Mouse (Mus musculus) adrenal gland, postnatal 25 days (tissue): Measurements from ENCODE around the gene Gpr146. TPM values are rescaled to one million over a fixed set of nuclear protein-coding genes. Genes with fewer than 3 reads are reported as not detected.

Experiments used
- DNase-seq: peaks from one replicate; pipeline ENCODE4 v3.0.0; 2021; ENCODE audit warnings: mixed read lengths
- total RNA-seq: library from RNA; stranded (reverse); gene quantifications from 2 replicates; pipeline ENCODE4 v1.2.3, GENCODE M21; 2021

Gpr146 gene
- total RNA-seq, 1 experiment from 2014 or later: 16.0 TPM

- DNase-seq: peak; percentile 47
Observed at GRCm38 (mm10) chr5:139399991-139400390, 22.5 kb downstream of the Gpr146 start.

DNA sequence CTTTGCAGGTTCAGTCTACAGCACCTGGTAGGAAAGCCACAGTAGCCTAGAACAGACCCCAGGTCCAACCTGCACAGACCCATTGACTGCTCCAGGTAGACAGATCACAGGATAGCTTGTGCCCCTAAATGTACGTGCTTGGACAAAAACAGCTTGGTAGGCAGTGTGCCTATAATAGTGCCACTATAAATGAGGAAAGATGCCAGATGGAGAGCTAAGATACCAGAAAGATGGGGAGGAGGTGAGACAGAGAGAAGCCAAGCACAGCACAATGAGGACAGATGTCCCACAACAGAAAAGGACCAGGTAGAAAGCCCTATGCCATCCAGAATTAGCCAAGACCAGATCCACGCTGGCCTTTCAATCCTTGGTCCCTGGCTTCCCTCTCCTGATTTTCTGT is 24.6 kb downstream of the Gpr146 start:
- DNase-seq: no peak

DNA sequence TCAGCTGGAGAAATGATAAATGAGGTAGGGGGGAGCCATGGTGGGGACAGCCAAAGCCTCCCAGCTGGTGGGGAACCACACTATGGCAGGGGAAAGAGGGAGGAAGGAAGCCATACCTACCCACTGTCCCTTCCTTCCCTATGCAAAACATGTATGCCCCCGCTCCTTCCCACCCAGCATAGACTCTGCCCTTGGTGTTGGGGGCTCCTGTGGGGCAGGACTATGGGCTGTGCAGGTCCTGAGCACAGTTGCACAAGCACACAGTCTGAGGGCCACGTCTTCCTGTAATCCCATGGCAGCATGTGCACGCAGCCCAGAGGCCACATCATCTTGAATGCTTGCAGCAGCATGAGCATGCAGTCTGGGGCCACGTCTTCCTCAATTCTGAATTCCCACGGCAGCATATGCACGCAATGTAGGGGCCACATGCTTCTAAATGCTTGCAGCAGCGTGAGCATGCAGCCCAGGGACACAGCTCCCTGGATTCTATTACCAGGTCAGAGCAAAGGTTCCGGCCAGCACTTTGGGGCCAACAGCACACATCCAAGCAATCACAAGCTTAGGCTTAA is 26.3 kb downstream of the Gpr146 start:
- DNase-seq: no peak

- DNase-seq: no peak
Observed at GRCm38 (mm10) chr5:139404801-139405401, 27.4 kb downstream of the Gpr146 start, which contains the start of gene C130050O18Rik. Gene C130050O18Rik, plus strand, starts transcription at chr5:139405280.

DNA sequence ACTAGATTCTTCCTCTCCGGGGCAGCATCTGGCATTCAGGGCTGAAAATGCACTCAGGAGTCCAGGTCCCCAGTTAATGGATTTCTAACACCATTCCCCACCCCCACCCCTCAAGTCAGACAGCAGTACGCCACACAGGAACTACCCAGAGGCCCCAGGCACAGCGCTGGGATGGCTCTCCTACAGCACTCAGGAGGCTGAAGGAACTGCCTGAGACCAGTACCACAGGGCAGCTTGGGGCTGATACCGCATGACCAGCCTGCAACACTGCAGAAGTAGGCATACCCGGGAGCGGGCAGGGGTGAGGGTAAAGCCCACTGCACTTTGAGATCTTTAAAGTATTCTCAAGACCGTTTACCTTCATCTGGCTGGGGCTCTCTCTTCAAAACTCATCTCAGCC is 28.0 kb downstream of the Gpr146 start:
- DNase-seq: no peak

DNA sequence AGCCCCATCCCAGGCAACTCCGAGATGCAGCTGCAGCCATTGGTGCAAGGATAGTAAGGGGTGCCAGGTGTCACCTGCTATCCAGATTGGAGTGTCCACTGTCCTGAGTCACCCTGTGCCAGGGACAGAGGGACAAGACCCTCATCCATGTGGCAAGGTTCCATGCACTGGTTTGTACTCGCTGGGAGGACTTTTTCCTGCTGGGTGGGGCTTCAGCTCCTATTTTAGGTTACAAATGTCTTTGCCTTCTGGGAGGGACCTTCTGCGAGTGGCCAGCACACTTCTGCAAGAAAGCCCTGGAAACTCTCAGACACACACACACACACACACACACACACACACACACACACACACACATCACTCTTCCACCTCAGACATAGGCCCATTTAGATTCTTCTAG is 28.5 kb downstream of the Gpr146 start:
- no peak for DNase-seq

GRCm38 (mm10) chr5:139407121-139407885 is 29.8 kb downstream of the Gpr146 start:
- DNase-seq: peak; percentile 60

DNA sequence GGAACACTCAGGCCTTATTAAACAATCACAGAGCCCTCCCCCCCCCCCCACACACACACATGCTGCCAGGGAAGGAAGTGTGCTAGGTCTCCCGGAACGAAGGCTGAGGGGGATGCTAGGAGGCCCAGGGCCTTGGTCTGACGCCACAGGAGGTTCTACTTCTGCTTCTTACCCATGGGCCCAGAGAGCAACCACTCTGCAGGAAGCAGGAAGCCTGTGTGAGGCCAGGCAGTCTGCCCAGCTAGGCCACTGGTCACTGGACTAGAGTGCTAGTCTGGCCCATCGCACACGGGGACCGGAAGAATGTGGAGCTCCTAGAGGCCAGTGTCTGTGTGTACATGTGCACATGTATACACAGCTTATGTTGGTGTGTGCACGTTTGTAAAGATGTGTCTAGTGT is 31.0 kb downstream of the Gpr146 start:
- no peak for DNase-seq

GRCm38 (mm10) chr5:139409412-139409811 is 31.9 kb downstream of the Gpr146 start:
- peak; percentile 81 for DNase-seq

GRCm38 (mm10) chr5:139410056-139410455 is 32.6 kb downstream of the Gpr146 start:
- no peak for DNase-seq

GRCm38 (mm10) chr5:139411117-139411516 is 33.6 kb downstream of the Gpr146 start:
- no peak for DNase-seq

DNA sequence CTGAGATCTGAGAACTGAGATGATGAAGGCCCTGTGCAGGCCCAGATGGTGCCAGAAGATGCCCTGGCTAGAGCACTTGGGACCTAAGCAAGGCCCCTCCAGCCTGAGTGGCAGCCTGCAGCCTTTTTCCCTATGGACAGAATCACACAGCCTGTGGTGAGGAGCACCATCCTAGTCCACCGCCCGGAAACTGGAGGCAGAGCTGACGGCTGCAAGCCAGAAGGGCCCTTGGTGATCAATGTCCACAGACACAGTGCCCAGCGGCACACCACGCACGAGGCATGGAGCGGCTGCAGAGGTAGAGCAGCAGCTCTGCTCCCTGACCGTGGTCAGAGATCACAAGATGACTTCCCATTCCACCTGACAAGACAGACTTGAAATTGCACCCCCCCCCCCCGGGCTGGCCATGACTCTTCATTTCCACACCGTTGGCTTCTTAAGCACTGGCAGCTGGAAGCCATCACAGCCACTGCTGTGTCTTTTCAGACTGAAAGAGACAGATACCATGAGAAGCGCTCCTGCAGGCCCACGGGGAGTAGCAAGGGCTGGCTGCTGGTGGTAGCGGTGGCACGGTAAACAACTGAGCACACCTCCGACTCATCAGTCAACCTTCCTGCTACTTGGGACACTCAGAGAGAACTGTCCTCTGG is 34.3 kb downstream of the Gpr146 start:
- no peak for DNase-seq

GRCm38 (mm10) chr5:139413545-139413944 is 36.0 kb downstream of the Gpr146 start:
- no peak for DNase-seq

- DNase-seq: no peak
Observed at GRCm38 (mm10) chr5:139415001-139415400, 37.5 kb downstream of the Gpr146 start.

- no peak for DNase-seq
Observed at GRCm38 (mm10) chr5:139416942-139417341, 39.4 kb downstream of the Gpr146 start.

DNA sequence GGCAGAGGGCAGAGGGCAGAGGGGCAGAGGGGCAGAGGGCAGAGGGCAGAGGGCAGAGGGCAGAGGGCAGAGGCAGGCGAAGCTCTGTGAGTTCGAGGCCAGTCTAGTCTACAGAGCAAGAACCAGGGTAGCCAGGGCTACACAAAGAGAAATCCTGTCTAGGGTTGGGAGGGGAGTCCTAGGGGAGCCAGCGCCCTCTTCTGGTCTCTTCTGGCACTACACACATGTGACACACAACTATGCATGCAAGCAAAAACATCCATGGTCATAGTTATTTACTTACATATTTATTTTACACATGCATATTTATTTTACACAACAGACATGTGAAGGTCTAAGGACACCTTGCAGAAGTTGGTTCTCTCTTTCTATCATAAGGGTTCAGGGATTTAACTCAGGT is 40.0 kb downstream of the Gpr146 start:
- DNase-seq: no peak

- no peak for DNase-seq
Observed at GRCm38 (mm10) chr5:139418110-139418509, 40.6 kb downstream of the Gpr146 start.

DNA sequence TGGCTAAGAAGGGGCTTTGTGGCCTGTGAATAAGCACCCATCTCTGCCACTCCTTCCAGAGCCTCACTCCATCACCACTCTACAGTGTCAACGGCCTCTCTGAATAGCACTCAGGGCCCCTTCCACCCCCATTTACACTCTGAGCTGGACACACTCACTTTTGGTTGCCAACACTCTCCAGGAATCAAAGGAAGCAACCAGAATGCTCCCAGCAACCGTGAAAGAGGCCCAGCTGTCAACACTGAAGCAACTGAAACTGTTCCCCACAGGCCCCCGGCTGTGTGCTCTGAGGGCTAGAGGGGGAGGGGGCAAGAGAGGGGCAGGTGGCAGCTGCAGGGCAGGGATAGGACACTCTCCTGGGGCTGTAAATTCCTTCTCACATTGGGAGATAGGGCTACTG is 41.1 kb downstream of the Gpr146 start:
- DNase-seq: no peak

- DNase-seq: peak; percentile 59
Observed at GRCm38 (mm10) chr5:139423026-139423865, 45.7 kb downstream of the Gpr146 start, which contains the start of gene Gper1. Gene Gper1, plus strand, starts transcription at chr5:139423151.

- no peak for DNase-seq
Observed at GRCm38 (mm10) chr5:139425198-139425597, 47.7 kb downstream of the Gpr146 start.

GRCm38 (mm10) chr5:139427001-139427400 is 49.5 kb downstream of the Gpr146 start:
- DNase-seq: no peak

- DNase-seq: no peak
Observed at GRCm38 (mm10) chr5:139427989-139428388, 50.5 kb downstream of the Gpr146 start.
